Mouse (Mus musculus): ENCODE measurements around the gene Rgs10. TPM values are rescaled to one million over a fixed set of nuclear protein-coding genes. Genes with fewer than 3 reads are reported as not detected.

The Rgs10 gene
- 10 to 100 TPM; 46.5 to 55.4 TPM for total RNA-seq (2021)
- long read RNA-seq, experiment 1, transcript Rgs10-201 (5 exons, 880 nt), result major isoform, 14 of 21 reads
- long read RNA-seq, experiment 1, partial matches to known transcripts, result 0 of 21 reads
- long read RNA-seq, experiment 1, other reads (novel, unspliced or antisense), result 7 of 21 reads
- long read RNA-seq, experiment 2, transcript Rgs10-201 (5 exons, 880 nt), result major isoform, 49 of 64 reads
- long read RNA-seq, experiment 2, partial matches to known transcripts, result 4 of 64 reads
- long read RNA-seq, experiment 2, other reads (novel, unspliced or antisense), result 11 of 64 reads

DNA sequence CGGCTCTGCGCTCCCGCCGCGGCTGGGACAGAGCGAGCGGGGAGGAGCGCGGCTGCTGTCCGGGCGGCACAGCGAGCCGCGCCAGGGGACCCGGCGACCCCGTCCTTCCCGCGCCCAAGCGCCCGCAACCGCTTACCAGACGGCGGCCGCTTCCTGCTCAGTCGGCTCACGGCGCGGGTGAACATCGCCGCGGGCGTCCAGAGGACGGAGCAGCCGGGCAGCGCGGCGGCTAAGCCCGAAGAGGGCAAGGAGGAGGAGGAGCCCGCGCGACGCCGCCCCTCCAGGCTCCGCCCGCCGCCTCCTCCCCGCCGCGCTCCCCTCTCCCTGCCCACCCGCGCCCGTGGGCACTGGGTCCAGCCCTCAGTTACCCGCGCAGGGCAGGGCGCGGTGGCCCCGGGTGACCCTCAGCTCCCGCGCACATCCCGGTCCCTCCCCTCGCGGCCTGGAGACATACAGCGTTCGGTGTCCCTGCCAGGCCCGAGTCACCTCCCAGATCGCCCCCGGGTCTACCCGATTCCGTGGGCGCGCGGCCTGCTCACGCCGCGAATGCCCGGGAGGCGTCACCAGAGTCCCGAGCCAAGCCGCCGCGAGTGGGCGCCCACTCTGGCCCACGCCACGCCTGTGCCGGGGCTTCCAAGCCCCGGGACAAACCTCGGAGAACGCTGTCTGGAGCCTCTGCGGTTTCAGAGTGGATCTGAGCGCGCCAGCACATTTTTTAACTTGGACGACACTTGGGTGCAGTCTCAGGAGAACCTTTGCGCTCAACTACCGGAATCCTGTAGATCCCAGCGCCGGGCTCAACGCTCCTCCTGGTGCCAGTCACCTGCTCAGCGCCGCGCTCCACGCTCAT, at the start of gene Rgs10:
Gene Rgs10 (minus strand): TSS at position 829 of the 850 bp plus-strand sequence.
- DNase-seq (ENCODE audit: low spot score in 2 of 2), result peak; percentile 41 to 47

DNA sequence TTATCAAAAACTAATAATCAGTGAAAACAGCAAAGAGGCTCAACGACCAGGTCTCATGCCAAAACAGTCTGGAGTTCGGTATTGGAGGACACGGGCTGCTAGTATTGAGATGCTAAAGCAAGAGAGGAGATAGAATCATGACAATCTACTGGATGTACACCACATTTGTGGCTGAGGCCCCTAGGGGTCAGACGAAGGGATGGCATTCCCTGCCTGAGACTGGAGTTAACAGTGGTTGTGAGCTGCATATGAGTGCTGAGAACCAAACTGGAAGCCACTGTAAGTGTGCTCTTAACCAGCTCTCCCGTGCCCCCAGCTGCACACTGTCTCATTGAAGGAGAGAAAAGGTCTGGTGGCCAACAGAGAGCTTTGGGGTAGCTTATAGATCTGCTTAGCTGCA, 43.8 kb upstream of the Rgs10 start:
- no peak for DNase-seq (ENCODE audit: low spot score in 2 of 2)

DNA sequence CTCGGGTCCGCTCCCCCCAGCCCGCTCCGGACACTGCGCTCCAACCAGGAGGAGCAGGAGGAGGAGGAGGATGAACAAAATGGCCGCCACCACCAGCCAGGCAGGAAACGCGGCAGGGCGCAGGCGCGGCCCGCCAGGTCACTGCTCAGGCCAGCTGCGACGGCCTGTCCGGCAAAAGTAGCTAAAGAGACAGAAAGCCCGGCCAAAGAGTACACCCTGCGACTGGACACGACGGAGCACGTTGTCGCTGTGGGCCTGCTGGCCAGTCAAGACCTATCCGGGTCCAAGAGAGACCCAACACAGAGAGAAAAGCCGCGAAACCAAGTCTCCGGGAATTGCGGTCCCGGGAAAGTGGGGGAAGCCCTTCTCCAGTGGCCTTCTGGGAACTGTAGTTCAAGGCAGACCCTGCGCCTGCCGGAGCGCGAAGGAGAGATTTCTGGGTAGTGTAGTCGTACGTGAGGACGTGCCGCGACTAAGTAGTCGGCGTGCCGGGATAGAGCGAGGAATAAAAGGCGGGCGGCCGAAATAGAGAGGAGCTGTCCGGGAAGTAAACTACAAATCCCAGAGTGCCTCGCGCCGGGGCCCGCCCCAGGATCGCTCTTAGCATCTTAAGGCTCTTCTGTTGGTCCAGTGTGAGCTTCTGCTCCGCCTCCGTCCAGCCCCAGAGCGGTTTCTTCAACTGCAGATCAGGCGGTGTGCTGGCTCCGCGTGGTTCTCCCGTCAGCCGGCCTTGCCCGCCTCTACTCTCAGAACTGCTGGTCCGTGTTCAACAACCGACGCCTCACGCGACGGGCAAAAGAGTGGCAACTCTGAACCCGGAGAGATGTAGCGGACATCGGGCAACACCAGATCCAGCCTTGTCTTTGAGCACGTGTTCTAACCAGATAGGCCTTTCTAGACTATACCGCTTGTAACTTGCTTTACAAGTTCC, 43.0 kb upstream of the Rgs10 start, which contains the start of gene Tial1:
Gene Tial1 (minus strand): TSS at position 433 of the 931 bp plus-strand sequence.
- peak; percentile 98 to 99 for DNase-seq (ENCODE audit: low spot score in 2 of 2)

DNA sequence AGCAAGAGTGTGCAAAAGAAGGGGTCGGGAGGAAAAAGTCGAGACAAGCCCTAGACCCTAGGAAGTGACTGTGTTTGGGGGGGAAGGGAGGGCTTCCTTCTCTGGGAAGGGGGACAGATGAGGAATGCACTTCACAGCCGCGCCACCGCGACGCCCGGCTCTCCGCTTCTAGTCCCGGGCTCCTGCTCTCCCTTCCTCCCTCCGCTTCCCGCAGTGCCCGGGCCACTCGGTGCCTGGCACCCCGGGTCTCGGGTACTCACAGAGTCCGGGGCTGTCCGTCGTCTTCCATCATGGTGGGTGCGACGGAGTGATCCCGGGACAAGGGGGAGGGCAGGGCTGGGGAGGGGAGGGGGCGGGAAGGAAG, 42.3 kb upstream of the Rgs10 start:
- no peak for DNase-seq (ENCODE audit: low spot score in 2 of 2)

DNA sequence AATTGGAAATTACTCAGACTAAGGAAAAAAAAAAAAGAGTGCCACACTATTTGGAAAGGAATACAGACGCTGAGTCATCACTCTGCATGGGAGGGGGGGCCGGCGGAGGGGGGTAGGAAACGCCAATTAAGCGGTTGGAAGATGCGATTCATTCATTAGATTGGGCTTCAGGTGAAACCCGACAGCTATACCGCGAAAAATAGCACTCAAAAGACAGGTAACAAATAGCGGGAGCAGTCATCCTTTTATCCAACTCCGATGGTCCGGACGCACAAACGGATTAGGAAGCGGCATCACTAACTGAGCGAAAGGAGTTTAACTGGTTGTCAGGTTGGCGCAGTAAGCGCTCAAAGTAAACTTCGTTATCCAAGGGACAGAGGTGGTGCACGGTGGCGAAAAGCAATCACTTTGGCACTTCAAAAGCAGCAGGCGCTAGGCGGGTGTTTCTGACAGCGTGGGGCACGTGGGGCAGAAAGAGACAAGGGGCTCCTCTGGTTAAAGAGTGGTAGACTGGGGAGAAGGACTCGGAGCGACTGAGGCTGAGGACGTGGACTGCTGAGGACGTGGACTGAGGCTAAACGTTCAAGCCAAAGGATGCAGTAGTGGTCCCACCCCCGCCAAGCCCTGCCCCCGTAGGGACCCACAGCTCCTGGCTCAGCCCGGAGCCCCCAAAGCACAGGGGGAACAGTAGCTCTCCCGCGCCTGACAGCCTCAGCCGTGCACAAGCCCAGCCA, 41.7 kb upstream of the Rgs10 start:
- peak; percentile 20 to 43 for DNase-seq (ENCODE audit: low spot score in 2 of 2)

DNA sequence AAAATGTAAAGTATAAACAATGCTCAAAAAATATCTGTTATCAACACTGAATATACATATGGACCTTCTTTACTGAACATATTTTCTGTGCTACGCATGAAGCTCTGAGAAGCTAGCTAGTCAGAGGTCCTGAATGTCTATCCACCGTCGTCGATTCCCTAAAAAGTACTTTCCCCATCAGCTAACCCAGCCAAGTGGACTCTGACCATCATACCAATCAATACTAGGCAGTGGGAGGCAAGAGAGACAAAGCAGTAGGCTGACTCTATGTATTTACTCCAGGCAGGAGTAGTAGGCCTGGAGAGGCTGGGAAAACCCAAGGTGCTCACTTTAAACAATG, 41.2 kb upstream of the Rgs10 start:
- DNase-seq (ENCODE audit: low spot score in 2 of 2), result no peak

DNA sequence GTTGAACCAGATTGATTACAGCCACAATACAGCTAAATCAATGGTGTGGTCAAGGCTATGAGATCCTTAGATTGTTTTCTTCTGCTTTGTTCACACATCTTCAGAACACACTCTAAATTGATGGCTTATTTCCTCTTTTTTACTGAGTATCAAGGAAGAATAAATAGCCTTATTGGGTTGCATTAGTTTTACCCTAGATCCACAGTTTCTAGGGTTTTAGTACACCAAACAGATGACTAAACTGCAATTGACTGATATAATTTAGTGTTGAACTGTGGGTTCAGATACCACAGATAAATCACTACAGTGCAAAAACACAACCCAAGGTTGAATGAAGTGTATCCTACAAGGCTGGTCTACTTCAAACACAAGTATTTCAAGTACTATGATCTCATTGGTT, 39.5 kb upstream of the Rgs10 start:
- no peak for DNase-seq (ENCODE audit: low spot score in 2 of 2)

DNA sequence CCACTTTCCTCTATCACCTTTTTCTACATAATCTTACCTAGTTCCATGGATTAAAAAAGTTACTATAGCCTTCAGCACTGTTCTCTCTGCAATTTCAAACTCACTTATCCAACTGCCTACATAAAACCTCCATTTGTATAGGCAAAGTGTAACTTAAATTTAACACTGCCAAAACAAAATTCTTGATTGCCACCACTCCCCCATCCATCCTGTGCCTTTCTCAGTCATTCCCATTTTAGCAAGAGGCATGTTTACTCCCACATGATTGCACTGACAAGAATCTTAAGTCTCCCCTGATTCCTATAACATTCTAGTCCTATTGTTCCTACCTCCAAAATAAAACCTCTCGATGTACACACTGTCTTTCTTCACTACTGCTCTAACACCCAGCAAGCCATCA, 34.2 kb upstream of the Rgs10 start:
- DNase-seq (ENCODE audit: low spot score in 2 of 2), result no peak

DNA sequence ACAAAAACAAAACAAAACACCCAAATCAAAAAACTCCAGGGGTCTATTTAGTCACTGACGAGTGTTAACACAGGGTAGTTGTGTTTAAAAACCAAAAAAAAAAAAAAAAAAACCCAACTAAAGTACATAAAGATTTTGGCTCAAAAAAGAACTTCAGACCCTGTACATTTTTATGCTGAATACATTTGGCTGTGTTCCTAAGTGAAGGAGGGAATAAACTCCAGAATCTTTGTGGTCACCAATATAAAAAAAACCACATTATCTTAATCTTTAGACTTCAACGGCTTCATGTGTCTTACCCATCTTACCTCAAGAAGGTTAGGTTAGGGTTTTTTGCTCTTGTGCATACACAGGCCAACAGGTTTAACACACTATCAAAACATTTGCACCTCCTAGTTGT, 22.0 kb upstream of the Rgs10 start:
- DNase-seq (ENCODE audit: low spot score in 2 of 2), result no peak

DNA sequence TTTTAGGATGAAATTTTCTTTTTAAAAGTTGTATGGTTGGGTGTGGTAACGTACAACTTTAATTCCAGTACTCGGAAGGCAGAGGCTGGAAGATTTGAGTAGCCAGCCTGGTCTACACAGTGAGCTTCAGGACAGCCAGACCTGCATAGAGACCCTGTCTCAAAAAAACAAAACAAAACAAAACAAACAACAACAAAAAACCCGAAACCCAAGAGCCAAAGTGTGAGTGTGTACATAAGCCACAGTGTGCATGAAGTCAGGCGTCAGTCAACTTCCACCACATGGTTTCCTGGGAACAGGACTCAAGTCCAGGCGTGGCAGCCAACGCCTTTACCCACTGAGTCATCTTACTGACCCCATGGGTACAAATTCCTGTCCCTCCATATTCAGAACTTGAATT, 20.7 kb upstream of the Rgs10 start:
- DNase-seq (ENCODE audit: low spot score in 2 of 2), result no peak

DNA sequence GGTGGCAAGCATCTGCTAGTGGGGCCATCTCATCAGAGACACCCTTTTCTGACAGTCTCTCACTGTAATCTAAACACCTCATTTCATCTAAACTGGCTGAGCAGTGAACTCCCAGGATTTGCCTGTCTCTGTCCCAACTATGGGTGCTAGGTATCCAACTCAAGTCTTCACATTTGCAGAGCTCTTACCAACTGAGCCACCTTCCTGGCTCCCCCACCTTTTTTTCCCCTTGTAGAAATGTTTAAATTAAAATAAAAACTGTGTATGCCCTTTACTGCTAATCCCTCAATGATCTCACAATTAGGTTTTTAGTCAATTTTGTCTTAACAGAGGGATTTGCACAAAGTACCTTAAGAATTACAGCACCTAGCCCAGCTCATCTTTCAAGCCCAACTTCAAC, 19.6 kb upstream of the Rgs10 start:
- DNase-seq (ENCODE audit: low spot score in 2 of 2), result no peak

DNA sequence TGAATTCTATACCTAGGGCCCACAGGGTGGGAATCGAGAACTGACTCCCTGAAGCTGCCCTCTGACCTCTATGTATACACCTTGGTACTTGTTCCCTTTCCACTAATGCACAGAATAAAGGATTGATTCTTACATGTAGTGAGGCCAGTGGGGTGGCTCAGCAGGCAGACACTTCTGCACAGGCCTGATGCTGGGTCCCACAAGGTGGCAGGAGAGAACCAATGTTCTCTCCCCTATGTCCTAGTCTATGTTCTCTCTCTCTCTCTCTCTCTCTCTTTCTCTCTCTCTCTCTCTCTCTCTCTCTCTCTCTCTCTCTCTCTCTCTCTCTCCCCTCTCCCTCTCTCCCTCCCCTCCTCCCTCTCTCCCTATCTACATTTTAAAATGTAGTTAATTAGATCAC, 14.7 kb upstream of the Rgs10 start:
- DNase-seq (ENCODE audit: low spot score in 2 of 2), result no peak

DNA sequence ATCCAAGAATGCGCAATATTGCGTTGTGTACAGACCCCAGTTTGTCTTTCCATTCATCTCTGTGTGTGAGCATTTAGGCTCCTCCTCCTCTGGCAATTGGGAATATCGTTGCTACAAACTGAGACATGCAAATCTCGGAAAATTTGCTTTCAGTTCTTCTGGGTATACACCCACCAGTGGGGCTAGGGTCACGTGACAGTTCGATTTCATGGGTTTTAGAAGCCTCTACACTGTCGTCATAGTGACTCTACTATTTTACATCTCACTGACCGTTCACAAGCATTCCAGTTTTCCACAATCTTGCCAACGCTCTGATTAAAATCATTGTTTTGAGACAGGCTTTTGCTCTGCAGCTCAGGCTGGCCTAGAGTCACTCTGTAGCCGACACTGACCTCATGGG, 14.0 kb upstream of the Rgs10 start:
- no peak for DNase-seq (ENCODE audit: low spot score in 2 of 2)

DNA sequence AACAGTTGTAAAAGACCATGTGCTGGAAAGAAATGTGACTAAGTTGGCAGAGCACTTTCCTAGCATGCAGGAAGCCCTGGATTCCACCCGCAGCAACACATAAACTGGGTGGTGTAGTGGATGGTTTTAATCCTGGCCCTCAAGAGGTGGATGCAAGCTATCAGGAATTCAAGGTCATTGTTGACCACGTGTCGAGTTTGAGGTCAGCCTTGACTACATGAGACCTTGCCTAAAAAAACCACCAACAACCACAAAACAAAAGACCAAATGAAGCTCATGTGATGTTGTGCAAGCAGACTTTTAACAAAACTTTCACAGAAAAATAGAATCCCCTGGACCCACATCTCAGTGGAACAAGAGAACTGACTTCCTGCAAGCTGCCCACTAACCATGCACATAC, 3.9 kb upstream of the Rgs10 start:
- DNase-seq (ENCODE audit: low spot score in 2 of 2), result no peak

DNA sequence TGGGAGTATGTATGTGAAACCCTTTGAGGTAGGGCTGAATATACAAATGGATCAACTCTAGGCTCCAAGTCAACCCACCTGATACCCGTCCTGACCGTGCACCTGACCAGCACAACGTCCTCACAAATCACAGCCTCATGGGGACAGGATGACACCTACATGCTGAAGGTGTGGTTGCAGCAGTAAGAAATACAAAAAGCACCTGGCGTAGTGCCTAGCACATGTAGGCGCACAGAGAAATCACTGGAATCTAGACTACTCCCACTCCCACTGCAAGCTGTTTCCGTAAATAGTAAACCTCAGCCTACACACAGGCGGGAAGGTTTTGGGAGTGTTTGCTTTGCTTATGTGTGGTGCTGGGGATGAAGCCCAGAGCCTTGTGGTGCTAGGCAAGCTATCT, 3.1 kb upstream of the Rgs10 start:
- no peak for DNase-seq (ENCODE audit: low spot score in 2 of 2)

DNA sequence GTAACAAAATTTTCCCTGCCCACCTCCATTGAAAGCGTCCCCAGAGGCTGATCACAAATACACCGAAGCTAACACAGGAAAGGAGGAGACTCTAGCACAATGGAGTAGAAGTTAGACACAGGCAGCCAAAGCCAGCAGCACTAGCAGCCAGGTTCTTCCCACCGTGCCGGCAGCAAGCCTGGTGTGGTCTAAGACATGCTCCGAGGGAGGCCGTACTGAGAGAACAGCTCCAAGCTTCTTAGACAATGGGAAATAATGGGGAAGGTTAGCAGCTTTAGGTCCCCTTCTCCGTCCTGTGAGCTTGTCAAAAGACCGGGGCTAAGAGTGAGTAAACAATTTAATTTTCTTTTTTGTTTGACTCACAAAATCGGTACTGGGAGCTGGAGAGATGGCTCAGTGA, 1.1 kb upstream of the Rgs10 start:
- no peak for DNase-seq (ENCODE audit: low spot score in 2 of 2)

DNA sequence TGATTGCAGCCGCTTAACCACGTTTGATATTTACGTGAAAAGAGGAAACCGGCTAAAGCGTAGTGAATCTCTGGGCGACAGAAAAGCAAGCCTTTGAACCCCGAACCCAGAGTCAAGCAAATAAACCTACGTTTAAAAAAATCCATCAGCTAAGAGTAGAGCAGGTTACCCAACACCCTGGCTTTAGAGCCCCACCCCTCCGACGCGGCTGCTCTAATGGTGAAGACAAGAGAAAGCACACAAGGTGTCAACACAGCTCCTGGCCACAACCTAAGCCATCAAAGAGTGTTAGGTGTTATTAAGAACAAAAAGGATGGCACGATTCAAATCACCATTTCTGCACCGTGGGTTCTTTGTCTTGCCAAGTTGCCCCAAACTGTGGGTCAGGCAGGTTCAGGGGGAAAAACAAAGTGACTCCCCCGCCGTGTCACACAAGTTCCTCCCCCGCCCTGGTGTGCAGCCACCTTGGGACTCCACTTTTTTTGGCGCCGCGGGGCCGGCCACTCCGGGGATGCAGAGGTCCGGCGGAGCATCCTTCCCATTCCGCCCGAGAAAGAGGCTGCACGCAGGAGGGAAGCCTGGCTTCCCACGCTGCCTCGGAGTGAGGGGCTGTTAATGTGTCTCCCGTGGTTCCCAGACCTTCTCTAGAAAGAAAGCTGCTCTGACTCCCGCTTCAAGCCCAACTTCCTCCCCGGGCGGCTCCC, 1.2 kb downstream of the Rgs10 start:
- DNase-seq (ENCODE audit: low spot score in 2 of 2), result no peak

DNA sequence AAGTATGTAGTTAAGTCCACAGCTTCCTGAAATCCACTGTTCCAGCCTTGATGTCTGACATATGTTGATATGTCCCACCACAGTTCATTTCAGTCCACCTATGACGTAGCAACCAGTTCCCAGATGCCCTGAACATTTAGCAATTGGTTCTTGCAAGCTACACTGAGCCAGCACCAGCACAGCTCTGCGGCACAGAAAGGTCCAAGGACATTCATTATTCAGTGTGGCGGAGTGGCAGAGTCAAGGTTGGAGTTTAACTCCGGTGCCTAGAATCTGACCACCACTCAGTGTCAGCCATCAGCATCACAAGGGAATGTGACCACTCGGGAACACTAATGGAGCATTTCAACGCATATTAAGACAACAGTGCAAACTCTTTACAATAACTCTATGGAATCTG, 1.9 kb downstream of the Rgs10 start:
- no peak for DNase-seq (ENCODE audit: low spot score in 2 of 2)

DNA sequence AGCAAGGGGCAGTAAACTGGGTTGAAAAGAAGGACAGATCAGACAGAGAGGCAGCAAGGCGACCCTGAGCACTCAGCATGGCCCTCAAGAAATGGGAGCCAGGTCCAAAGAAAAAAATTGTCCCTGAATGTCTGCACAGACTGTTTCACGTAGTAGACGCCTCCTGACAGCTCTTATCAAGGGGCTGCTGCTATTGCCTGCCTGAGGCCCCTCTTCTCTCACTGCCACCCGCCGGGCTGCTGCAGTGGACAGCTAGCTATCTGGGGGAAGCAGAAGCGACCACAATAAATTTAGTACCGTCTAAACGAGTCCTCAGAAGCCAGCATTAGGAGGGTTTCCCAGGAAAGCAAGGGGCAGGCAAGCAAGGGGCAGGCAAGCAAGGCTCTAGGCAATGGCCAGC, 4.1 kb downstream of the Rgs10 start:
- DNase-seq (ENCODE audit: low spot score in 2 of 2), result no peak

DNA sequence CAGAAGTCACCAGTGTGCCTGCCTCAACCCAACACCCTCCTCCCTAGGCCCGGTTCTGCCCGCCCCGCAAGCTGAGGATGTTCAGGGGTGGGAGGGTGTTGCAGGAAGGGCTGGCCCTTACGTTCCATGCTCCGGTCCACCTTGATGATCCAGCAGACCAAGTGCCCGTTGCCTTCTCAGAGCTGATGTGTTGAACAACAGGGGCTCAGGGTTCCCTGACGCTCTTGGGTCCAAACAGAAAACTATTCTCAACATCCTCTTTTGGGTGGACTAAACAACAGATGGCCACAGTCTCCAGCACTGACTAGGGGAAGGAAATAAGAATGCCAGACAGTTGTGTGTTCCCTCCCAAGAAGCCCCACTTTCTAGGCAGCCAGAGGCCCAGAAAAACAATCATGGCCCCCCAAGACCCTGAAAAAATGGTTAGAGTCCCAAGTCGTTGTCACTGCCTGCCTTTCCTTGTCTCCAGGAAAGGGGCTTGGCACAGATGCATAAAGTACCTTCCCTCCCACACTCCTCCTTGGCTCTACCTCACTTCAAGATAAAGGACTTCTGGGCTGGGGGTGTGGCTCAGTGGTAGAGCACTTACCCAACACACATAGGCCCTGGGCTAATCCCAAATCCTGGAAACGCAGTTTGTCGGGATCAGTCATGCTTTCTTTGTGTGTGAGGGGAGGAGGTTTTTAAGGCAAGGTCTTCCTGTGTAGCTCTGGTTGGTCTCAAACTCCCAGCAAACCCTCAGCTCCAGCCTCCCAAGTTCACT, 6.3 kb downstream of the Rgs10 start:
- DNase-seq (ENCODE audit: low spot score in 2 of 2), result no peak
